Mouse (Mus musculus) left cerebral cortex, adult 2 months (tissue): ENCODE results near the gene Wdr47. TPM values are rescaled to one million over a fixed set of nuclear protein-coding genes. Genes with fewer than 3 reads are reported as not detected.

ENCODE experiments used
- DNase-seq, 2 experiments: peaks; one replicate each; pipeline ENCODE4 v3.0.0; 2021 to 2022; ENCODE audit warnings: low spot score in 2 of 2, mixed read lengths in 1 of 2; ENCODE audit errors: extremely low spot score in 1 of 2
- H3K27ac ChIP-seq: fragments of 200-600 bp; 2 replicates; pipeline ENCODE4 v1.8.1; 2022
- H3K4me3 ChIP-seq: fragments of 200-600 bp; 2 replicates; pipeline ENCODE4 v1.8.1; 2022
- CTCF ChIP-seq: fragments of 200-600 bp; IDR thresholded peaks from 2 replicates; pipeline ENCODE4 v1.8.1; 2022; ENCODE audit warnings: antibody characterized with exemption, mild to moderate bottlenecking, moderate library complexity
- intact Hi-C: fragments of 180-260 bp; cut with DNase I; formaldehyde crosslinking; loops from one replicate; pipeline ENCODE4 v1.15.1; 2025
- microRNA-seq, 2 experiments: library from miRNA; unstranded; fragments of <30 nt; microRNA quantifications; one replicate each; pipeline ENCODE4 v1.2.0; 2021
- total RNA-seq, 2 experiments: library from RNA; stranded (reverse); gene quantifications; 2 replicates each; pipeline ENCODE4 v1.2.3; 2021

Gene Wdr47
- total RNA-seq, 2 experiments from 2014 or later: 125 to 135 TPM

GRCm38 (mm10) chr3:108685701-108686100 lies 94.6 kb downstream of the Wdr47 start:
- no peak for TF ChIP-seq CTCF
- no peak overlapping the region for H3K27ac ChIP-seq
- H3K4me3 ChIP-seq: no peak overlapping the region
- intact Hi-C loops: no loop called here
- DNase-seq: no peak

- TF ChIP-seq CTCF: no peak
- Histone ChIP-seq H3K4me3 (no peak overlapping the region), H3K27ac (no peak overlapping the region)
- intact Hi-C loops: no loop called here
- DNase-seq: no peak
Observed at GRCm38 (mm10) chr3:108689015-108689441, 97.9 kb downstream of the Wdr47 start.

- DNase-seq: no peak
- TF ChIP-seq CTCF: no peak
- intact Hi-C loops: no loop called here
Observed at GRCm38 (mm10) chr3:108689446-108689845, 98.4 kb downstream of the Wdr47 start.

DNA sequence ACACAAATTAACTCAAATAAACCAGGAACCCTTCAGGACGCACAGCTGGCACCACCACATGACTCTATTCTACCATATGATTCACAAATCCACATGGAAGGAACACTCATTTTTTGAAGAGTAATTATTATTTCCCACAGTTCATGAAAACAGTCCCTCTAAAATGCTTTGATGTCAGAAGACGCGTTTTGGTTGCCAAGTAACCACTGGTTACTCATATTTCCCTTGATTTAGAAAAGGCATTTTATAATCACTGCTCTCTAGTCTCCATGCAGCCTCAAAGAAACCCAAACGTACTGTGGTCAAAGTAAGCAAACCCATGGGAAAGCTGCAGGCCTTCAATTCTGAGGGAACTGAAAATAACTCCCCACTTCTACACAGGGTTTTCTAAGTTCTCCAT lies 98.9 kb downstream of the Wdr47 start:
- no peak for TF ChIP-seq CTCF
- intact Hi-C loops: no loop called here
- Histone ChIP-seq H3K4me3 (no peak overlapping the region), H3K27ac (no peak overlapping the region)
- no peak for DNase-seq

More at GRCm38 (mm10) chr3:108689446-108689845, 98.4 kb downstream of the Wdr47 start:
- no peak overlapping the region for H3K4me3 ChIP-seq
- H3K27ac ChIP-seq: no peak overlapping the region

DNA sequence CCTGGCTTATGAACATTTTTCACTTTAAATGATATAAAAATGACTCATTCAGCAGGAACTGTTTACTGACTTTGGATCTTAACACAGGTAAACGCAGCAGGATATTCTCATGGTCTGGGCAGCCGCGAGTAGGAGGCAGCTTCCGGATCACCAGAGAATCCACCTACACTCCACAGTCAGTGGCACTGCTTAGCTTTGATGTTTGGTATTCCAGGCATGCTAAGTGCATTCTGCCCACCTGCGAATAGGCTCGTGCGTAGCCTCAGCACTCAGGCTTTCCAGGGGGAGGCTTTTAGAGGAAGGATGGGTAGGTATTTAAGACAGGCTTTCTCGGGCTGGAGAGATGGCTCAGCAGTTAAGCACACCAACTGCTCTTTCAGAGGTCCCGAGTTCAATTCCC lies 103.2 kb downstream of the Wdr47 start:
- intact Hi-C loops: no loop called here
- no peak overlapping the region for H3K27ac ChIP-seq
- DNase-seq: peak; percentile 28 to 29
- TF ChIP-seq CTCF: no peak
- H3K4me3 ChIP-seq: no peak overlapping the region

Small RNA genes lying within 50 kb of the gene (microRNA-seq; reads per million reads assigned to microRNA genes)
- 0 reads per million in 2 experiments for gene Gm22860

Other genes with a start within 250 kb of the Wdr47 start
- gene Mybphl, start 226.4 kb upstream of the Wdr47 start, total RNA-seq: 1 to 10 TPM in 1 of 2 experiments, not detected in 1; 1.0 TPM
- gene Psrc1, start 207.4 kb upstream of the Wdr47 start, total RNA-seq: 10 to 100 TPM; 18.9 to 21.2 TPM
- gene Celsr2, start 175.7 kb upstream of the Wdr47 start, total RNA-seq: 100 to 1,000 TPM; 163 to 185 TPM
- 100 to 1,000 TPM; 216 to 222 TPM for gene Sars, start 146.1 kb upstream of the Wdr47 start, total RNA-seq
- gene 1700013F07Rik, start 57.1 kb upstream of the Wdr47 start, total RNA-seq: 1 to 10 TPM; 2.4 to 2.5 TPM
- gene 5330417C22Rik, start 54.7 kb upstream of the Wdr47 start, total RNA-seq: 10 to 100 TPM; 33.5 to 35.2 TPM
- gene Tmem167b, start 28.8 kb upstream of the Wdr47 start, total RNA-seq: 10 to 100 TPM; 40.9 to 46.1 TPM
- 10 to 100 TPM; 24.9 to 25.0 TPM for gene Taf13, start 19.6 kb upstream of the Wdr47 start, total RNA-seq
- gene Clcc1, start 62.6 kb downstream of the Wdr47 start, total RNA-seq: 10 to 100 TPM; 28.6 to 35.6 TPM
- 10 to 100 TPM; 12.2 to 13.5 TPM for gene Gpsm2, start 131.0 kb downstream of the Wdr47 start, total RNA-seq
- not detected for gene Aknad1, start 148.4 kb downstream of the Wdr47 start, total RNA-seq
- 10 to 100 TPM; 17.8 to 23.1 TPM for gene Stxbp3, start 249.2 kb downstream of the Wdr47 start, total RNA-seq